Mouse (Mus musculus) bone marrow macrophage, adult 2 months (primary cell): ENCODE measurements around the gene Hist1h3d.

Source experiments
- CTCF ChIP-seq: IDR thresholded peaks from 2 replicates; pipeline ENCODE4 v1.5.1; 2012; ENCODE audit warnings: low read depth, mild to moderate bottlenecking, low read length, moderate library complexity
- POLR2A ChIP-seq: IDR thresholded peaks from 2 replicates; pipeline ENCODE4 v1.6.1; 2012; ENCODE audit warnings: mild to moderate bottlenecking, low read depth, low read length, borderline replicate concordance

DNA sequence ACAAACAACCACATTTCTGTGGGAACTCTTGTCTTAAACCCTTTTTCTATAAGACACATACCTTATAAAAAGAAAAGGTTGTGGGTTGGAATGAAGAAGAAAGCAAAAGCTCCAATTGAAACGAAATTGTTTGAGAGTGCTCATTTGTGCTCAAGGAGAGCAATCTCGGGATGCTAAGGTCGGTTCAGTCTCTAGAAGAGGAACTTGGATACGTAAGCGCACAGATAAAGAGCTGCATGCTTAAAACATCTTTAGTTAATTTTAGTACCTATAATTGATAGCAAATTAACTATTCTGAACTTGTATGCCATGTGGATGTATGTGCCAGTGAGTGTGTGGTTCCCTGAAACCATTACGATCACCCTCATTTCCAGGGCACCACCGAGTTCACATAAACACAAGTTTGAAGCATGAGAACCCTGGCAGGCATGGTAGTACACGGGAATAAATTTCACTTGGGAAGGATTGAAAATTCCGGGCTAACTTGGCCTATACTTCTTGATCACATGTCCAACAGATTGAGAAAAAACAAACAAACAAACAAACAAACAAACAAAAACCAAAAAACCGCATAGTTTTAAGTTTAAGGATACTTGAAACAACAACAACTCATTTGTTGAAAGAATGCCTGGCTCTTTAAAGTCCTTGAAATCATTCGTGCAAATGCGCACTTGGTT lies 44.6 kb downstream of the Hist1h3d start:
- TF ChIP-seq CTCF, result no peak
- TF ChIP-seq POLR2A, result no peak
